Mouse (Mus musculus) liver, adult (tissue): ENCODE results near the gene Adarb1.

Experiments used
- GATA4 ChIP-seq: IDR thresholded peaks from 2 replicates; pipeline ENCODE4 v1.6.1; 2014; ENCODE audit warnings: mild to moderate bottlenecking, low read length; ENCODE audit not compliant: insufficient replicate concordance

Gene Adarb1

DNA sequence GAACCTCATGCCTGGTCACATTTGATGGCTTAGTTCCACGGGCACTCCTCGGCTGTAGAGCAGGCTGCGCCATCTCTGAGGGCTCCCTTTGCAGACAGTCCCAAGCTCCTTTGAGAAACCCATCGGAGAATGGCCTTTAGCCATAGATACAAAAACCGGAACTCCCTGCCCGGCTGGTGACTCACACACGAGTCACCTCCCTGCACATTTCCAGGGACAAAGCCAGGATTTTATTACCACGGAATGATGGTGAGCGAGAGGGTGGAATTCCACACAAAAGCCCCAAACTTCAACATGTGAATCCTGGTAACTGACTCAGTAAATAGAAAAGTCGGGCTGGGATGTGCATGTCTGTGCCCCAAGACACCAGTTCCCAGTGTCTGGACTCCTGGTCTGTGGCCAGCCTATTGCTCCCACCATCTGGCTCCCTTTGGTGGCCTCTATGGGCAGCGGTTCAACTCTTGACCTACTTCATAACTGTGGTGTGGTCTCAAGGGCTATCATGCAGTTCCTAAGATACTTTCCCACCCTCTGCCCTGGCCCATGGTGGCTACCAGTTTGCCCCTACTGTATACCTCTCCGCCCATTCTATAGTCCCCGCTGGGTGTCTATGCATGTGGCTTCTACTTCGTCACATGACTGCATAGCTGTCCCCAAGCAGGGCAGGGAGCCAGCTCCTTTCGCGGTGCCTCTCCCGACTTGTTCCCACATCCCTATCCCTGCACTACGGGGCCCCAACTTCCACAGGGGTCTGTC, 166.1 kb downstream of the Adarb1 start:
- no peak for TF ChIP-seq GATA4

DNA sequence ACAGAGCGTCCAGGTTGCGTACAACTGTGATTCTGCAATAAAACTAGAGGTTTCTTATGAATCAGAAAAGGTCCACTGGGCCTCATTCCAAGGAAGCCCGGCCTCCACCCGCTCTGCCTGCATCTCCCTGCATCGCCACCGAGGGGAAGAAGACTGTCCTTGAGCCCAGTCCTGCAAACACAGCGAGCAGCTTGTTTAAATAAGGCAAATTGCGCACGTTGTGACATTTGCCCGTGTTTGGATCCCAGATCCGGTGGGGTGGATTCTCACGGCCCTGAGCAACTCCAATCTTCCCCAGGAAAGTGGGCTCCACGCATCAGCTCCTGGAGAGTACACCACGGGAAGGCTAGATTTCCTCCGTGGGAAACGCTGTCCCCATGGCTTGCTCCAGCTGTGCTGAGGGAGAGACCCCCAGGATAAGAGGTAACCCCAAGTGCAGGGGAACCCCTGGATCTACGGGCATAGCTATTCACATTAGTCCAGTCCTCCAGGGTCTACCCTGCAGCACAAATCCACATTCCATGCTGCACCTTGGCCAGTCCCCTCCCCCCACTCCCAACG, 166.8 kb downstream of the Adarb1 start:
- TF ChIP-seq GATA4 = no peak

DNA sequence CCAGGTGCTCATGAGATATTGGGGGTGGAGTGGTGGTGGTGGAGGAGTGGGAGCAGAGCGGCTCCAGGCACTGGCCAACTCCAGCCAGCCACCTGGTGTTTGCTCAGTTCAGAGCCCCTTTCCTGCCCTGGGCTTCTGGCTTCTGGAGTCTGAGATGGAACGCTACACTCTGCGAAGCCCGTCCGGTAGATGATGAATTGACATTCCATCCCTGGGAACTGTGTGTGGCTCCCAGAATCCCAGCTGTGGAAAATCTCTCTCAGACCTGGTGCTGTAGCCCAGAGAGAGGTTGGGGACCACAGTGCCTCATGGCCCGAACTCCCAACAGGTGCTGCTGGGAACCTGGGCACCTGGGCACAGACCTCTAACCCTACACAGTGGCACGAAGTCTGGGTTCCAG, 170.4 kb downstream of the Adarb1 start:
- TF ChIP-seq GATA4 = no peak

DNA sequence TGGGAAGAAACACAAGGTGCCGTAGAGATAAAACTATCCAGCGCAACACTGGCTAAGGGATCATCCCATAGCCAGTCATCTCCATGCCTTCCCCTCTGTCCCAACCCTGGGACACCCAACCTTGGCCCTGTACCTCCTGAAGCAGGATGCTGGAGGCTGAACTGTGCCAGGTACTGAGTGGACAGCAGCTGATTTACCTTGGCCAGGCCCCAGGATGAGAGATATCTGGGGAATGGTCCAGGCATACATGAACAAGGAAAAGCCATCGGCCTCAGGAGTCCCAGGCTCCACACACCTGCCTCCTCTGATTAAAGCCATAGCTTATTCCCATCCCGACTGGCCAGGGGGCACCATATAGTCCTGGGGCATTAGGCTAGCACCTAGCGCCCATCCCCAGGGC, 171.0 kb downstream of the Adarb1 start:
- no peak for TF ChIP-seq GATA4

DNA sequence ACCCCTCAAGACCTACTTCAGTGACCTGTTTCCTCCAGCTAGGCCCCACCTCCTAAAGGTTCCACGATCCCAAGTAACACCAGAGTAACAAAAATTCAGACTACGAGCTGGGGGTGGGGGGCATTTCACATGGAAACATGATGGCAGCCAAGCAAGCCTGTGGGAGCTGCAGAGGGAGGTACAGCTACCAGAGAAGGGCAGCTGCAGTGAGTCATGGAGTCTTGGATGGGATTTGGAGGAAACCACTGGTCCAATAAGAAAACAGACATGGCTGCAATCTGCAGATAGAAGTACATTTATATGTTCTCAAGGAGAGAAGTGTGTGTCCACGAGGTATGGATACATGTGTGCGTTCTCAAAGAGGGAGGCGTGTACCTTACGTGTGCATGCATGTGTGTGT, 173.3 kb downstream of the Adarb1 start:
- no peak for TF ChIP-seq GATA4

DNA sequence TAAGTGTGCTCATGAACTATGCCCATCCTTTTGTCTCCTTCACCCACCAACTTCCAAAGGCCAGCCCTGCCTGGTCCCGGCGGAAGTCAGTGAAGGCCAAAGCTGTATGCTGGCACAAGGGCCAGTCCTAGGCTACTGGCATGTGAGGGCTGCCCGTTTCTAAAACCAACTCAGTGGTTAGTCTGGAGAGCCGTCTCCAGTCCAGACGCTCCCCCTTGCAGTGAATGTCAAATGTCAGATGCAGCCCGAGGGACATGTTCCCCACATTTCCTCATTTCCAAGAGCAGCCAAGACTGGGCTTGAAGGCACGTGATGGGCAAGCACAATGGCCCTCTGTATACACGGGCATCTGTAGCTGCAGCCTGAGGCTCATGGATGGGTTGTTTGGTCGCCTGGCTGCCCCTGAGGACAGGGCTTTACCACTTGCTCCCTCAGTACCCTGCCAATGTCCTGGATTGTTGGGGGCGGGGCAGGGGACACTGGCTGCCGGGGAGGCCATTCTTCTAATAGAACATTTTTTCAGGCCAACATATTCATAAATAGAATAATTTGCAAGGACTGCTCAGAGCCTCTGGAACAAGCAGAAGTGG, 174.4 kb downstream of the Adarb1 start:
- TF ChIP-seq GATA4 = no peak

DNA sequence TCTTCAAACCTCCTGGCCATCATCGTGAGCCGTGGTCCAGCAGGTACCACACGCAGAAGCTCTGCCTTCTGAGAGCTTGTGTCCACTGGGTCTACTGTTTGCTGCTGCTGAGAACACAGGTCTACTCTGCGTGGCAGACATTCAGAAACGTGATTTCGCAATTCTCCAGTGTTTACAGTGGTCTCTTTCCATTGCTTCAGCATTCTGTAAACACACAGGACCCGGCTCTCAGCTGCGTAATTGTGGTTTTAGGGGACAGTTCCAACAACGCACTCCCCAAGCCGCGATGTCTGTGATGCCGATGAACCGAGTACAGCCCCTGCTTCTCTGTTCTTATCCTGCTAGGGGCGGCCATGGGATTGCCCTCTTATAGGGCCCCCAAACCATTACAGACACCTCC, 175.2 kb downstream of the Adarb1 start:
- TF ChIP-seq GATA4 = no peak

DNA sequence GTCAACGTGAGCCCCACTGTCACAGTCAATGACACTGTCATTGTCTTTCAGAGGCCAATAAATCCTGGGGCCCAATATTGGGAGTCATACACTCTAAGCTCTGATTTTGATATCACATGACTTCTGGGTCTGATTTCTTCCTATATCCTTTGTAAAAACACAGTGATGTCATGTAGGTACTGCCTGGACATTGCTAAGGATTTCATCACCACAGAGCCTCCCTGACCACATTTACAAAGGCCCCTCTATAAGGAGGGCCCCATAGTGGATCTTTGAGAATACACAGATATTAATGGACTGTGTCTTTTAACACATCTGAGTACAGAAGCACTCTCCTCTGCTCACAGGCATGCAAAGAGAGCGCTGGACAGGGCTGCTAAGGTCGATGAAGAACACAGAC, 175.7 kb downstream of the Adarb1 start:
- TF ChIP-seq GATA4 = no peak

DNA sequence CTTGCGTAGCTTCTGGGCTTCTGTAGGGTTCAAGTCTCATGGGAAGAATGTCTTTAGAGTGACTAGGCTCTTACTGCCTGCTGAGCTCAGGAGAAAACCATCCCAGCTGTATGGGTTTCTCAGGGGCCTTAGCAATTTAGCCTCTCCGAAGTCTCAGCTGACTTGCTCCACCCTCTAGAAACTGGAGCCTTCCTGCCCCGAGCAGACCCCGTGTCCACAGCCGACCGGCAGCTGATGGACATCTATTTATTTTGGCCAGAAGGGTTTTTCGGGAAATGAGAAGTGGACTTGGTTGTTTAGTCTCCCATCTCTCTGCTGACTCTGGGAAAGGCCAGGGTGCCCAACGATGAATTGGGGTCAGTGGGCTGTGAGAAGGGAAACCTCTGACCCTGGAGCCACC, 177.3 kb downstream of the Adarb1 start:
- TF ChIP-seq GATA4 = no peak
